Mouse (Mus musculus): ENCODE results near the gene Thsd4.

DNA sequence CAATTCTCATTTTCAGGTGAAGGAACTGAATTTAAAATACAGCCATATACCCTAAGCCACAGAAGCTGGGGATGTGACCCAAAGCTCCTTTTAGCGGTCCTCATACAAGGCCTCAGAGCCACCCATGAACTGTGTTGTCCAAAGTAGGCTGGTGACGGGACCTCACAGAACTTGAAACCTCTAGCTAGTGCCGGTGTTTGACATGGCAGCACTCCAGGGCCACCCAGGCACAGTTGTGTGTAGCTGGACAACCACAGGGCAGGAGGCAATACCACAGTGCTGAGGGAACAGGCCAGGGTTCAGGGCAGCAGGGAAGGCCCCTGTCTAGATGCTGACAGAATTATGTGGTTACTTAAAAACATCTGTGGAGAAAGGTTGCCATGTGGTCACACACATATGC is 499.5 kb downstream of the Thsd4 start:
- TF ChIP-seq POLR2A (IDR thresholded peaks at IDR 0.05; ENCODE audit: control insufficient read depth, extremely low read depth, insufficient read depth, low read length, poor library complexity), result no peak
- no peak for TF ChIP-seq CTCF (IDR thresholded peaks at IDR 0.05; ENCODE audit: borderline replicate concordance, control insufficient read depth, extremely low read depth, insufficient read depth, low read length, poor library complexity)
